Mouse (Mus musculus) c-Kit-positive CD71-positive TER-119-negative erythroid progenitor cells, embryonic 14.5 days (primary cell): ENCODE measurements around the gene Cacnb2.

Source experiments
- DNase-seq: peaks from one replicate; pipeline ENCODE4 v3.0.0-alpha.2; 2013; ENCODE audit warnings: low read depth

Cacnb2 gene

DNA sequence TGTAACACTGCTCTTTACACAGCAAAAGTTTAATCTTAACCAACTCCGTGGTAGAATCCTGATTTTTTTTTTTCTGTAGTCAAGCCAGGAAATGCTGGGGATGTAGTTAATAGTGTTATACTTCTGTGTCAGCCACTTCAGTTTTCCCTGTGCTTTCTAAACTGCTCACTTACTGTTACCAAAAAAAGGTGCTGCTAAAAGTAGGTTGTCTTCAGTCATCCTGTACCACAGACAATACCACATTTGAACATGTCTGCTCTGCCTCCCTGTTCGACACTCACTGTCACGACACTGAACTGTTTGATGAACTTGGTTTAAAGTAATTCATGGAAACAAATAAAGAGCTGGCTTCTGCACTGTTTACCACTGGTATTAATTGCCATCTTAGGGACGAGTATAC, 385.6 kb downstream of the Cacnb2 start:
- no peak for DNase-seq

DNA sequence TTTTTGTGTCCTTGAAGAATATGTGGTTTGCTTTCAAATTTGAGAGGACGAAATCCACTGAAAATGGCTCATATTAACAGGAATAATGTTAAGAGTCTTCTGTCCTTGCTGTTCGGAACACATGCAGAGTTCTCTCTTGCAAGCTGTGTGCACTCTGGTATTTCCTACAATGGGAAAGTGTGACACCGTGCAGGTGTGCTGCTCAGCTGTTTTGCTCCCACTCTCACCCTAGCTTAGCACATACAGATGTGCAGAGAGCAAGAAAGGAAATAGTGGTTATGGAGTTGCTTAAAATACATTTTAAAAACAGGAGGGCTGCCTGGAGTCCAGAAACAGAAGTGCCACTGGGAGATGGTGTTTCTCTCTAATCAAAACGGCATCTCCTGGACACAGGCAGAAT, 386.5 kb downstream of the Cacnb2 start:
- no peak for DNase-seq

DNA sequence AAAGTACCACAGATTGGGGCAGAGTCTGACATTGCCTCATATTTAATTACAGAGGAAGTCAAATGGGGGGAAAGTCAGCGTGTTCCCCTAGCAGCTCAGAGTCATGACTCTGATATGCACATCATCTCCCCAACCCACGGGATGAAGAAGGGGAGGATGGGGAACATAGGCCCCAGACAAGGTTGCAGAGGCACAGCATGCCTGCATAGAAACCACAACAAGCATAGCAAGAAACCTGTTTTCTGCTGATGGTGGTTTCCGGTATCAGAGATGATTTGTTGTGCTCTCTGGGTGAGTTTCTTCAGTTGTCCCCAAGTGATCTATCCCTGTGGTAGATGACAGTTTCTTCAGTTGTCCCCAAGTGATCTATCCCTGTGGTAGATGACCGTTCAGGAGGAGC, 389.6 kb downstream of the Cacnb2 start:
- DNase-seq = no peak

DNA sequence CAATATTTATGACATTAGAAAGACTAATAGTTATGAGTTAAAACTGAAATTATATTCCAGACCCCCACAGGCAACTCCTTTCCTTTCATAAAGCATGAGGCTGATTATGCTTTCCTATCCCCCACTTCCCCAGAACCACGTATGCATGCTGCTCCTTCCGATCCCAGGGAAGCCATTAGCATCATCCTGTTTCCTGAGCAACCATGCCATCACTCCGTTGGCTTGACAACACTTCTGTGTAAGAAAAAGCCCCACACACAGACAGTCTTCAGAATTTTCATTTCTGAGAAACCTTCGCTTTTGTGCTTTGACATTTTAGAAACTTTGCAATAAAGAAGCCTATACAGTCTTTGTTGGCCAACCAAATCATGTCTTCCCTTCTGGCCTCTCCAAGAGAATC, 393.1 kb downstream of the Cacnb2 start:
- no peak for DNase-seq

DNA sequence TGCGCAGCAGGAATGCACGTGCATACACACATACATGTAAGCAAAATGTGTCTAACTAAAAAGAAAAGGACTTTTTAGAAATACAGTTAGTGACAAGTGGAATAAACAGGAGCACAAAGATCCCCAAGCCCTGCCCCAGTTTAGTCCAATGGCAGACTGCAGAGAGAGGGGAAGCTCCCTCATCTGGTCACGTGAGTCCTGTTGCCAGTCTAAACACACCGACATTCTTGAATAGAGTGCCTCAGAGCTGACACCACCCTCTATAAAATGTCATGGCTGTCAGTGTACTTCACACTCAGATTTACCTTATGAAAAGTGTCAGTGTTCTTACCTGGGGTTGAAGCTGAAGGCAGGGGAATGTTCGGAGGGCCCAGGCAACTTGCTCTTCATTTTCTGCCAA, 394.9 kb downstream of the Cacnb2 start:
- no peak for DNase-seq

DNA sequence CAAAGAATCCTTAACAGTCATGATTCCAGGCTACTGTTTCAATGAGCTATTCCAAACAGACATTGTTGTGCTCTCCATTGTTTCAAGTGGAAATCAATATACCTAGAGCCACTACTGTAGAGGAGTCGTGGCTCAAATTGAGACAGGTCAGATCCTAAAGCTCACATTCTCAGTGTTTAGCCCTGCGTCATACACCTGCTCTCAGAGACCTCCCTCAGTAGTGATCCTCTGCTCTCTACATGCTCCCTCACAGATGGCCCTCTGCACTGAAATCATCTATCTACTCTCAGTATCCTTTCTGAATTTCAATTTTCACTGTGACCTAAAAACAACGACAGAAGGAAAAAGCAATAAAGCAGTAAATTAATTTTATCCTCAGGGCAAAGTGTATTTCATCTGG, 404.6 kb downstream of the Cacnb2 start:
- DNase-seq = no peak

DNA sequence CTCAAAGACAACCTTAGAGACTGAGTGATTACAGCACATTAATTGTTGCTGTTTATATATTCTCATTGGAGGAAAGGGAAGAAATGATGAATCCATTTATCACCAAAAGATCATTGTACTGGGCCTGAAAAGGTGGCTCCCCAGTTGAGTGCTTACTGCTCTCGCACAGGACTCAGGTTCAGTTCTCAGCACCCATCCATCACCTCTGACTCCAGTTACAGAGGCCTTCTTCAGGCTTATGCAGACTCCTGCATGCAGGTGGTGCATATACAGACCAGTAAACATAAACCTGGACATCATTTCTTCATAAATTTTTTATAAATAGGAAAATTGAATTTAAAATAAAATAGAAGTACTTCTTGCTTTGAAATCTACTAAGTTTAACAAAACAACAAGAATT, 405.2 kb downstream of the Cacnb2 start:
- DNase-seq = no peak

DNA sequence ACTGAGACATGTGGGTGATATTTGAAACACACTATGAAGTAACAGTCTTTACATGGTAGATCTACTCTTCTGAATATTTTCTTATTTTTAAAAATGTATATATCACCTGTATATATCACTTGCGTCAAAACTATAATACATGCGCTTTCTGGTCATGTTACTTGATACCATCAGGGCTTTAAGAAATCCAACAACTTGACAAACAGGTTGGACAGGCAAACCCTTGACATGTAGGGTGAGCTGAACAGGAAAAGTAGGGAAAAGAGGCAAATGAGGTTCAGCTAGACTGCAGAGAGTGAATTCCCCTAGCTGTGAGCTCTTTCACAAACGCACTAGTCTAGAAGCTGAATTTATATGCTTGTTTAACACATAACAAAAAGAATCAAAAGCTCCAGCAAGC, 423.9 kb downstream of the Cacnb2 start:
- DNase-seq = no peak

DNA sequence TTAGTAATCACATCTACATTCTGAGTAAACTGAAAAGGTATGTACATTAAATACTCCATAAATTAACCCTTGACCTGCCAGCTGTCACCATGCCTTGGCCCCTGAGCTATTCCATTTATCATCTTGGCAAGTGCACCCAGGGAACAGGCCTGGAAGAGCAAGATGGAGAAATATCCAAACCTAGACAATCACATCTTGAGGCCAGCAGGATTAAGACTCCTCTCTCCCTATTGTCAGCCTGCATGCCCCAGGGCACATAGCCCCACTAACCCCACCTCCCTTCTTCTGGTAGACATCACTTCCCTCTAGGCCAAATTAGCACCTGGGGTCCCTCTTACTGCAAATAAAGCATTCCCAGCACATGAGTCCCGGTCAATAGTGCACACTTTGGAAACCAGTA, 424.9 kb downstream of the Cacnb2 start:
- no peak for DNase-seq
